Mouse (Mus musculus) gastrocnemius, postnatal 14 days (tissue): ENCODE measurements around the gene Cts3. TPM values are rescaled to one million over a fixed set of nuclear protein-coding genes. Genes with fewer than 3 reads are reported as not detected.
"Not testable (repeated sequence)": the region's sequence is repeated elsewhere in the genome, so short reads cannot be mapped to it uniquely, and the experiment has no call there.

ENCODE experiments used
- DNase-seq: peaks from one replicate; pipeline ENCODE4 v3.0.0; 2021; ENCODE audit warnings: mixed read lengths
- intact Hi-C: fragments of 180-260 bp; cut with DNase I; formaldehyde crosslinking; loops from one replicate; pipeline ENCODE4 v1.15.1; 2025; ENCODE audit warnings: low total_unique reads
- long read RNA-seq, 2 experiments: library from polyadenylated mRNA; stranded (forward); transcript quantifications; one replicate each; pipeline ENCODE4 v2.0.0; 2021
- total RNA-seq, 2 experiments: library from RNA; stranded (reverse); gene quantifications; 2 replicates each; pipeline ENCODE4 v1.2.3; 2021

Gene Cts3
- total RNA-seq, result not detected
- long read RNA-seq, experiment 1, result 0 reads
- long read RNA-seq, experiment 2, result 0 reads

DNA sequence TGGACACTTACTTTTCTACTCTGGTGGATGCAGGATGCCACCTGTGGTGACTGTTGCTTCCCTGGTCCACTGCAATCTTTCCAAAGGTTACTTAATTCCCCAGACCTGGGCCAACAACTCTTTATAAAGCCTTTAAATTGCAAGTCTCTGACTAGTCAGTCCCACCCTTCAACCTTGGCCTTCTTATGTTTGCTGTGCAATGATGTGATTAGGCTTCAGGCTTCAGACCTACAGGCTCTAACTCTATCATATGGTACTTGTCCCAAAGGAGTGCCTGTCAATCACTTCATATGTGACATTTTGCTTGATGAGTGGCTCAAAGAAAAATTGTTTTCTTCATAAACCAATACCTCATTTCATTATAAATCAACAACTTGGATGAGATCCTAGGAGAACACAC lies at the start of gene Cts3:
Cts3 (minus strand) TSS at position 101 of the 400 bp plus-strand sequence.
- DNase-seq, result no peak
- intact Hi-C loops, result no loop called here

DNA sequence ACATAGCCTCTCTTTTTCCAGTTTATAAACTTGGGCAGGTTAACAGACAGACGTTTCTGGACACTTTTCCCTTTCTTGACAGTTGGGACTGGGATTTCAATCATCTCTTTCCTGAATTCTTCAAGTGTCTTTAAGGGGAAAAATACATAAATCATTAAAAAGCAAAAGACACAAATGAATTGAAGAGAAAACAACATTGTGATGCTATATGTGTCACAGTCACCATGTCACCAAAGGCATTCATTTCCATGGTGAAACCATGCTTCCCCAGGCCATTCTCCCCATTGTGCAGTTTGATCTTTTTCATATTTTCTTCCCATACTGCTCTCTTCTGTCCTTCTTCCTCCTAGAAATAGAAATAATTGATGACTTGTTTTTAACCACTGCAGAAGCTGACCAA lies 1.9 kb downstream of the Cts3 start, which contains the start of gene Gm49352:
Gm49352 (minus strand) TSS at position 101 of the 400 bp plus-strand sequence.
- intact Hi-C loops, result loop anchor here (5.0 kb wide), 1 partner anchor 436 kb away; no protein-coding TSS in a partner anchor
- not testable (repeated sequence) for DNase-seq

- no peak for DNase-seq
- intact Hi-C loops, result no loop called here
These were observed 28.3 kb downstream of the Cts3 start, which contains the start of gene Ctsm for GRCm38 (mm10) chr13:61541631-61542030. Gene Ctsm, minus strand, starts transcription at chr13:61541839.

Other genes starting within 250 kb of the Cts3 start
- not detected for gene Cts7, start 211.9 kb downstream of the Cts3 start, total RNA-seq
- gene Ctsm, start 28.3 kb downstream of the Cts3 start, total RNA-seq, result not detected
- gene Gm49352, start 2.0 kb downstream of the Cts3 start, total RNA-seq, result not detected